Mouse (Mus musculus): ENCODE results near the gene Pex3.

Gene Pex3

GRCm38 (mm10) chr10:13536706-13537105, 16.2 kb downstream of the Pex3 start:
- DNase-seq (ENCODE audit: low read depth, low spot score) = no peak

GRCm38 (mm10) chr10:13534751-13535150, 18.2 kb downstream of the Pex3 start:
- DNase-seq (ENCODE audit: low read depth, low spot score) = no peak

- DNase-seq (ENCODE audit: low read depth, low spot score) = no peak
Measured at GRCm38 (mm10) chr10:13528155-13528554, 24.8 kb downstream of the Pex3 start.

GRCm38 (mm10) chr10:13521857-13522256, 31.1 kb downstream of the Pex3 start:
- DNase-seq (ENCODE audit: low read depth, low spot score) = no peak

- no peak for DNase-seq (ENCODE audit: low read depth, low spot score)
Measured at GRCm38 (mm10) chr10:13502371-13502770, 50.6 kb downstream of the Pex3 start.

- DNase-seq (ENCODE audit: low read depth, low spot score) = peak; percentile 12
Measured at GRCm38 (mm10) chr10:13501533-13501932, 51.4 kb downstream of the Pex3 start.

- peak; percentile 85 for DNase-seq (ENCODE audit: low read depth, low spot score)
Measured at GRCm38 (mm10) chr10:13500938-13501496, 51.9 kb downstream of the Pex3 start.

GRCm38 (mm10) chr10:13500473-13500872, 52.5 kb downstream of the Pex3 start:
- DNase-seq (ENCODE audit: low read depth, low spot score) = no peak

- no peak for DNase-seq (ENCODE audit: low read depth, low spot score)
Measured at GRCm38 (mm10) chr10:13499331-13499730, 53.6 kb downstream of the Pex3 start, which contains the start of gene Fuca2. Fuca2 (plus strand) TSS chr10:13499540.

- no peak for DNase-seq (ENCODE audit: low read depth, low spot score)
Measured at GRCm38 (mm10) chr10:13496315-13496714, 56.6 kb downstream of the Pex3 start.

GRCm38 (mm10) chr10:13493978-13494686, 58.8 kb downstream of the Pex3 start:
- no peak for DNase-seq (ENCODE audit: low read depth, low spot score)

GRCm38 (mm10) chr10:13489671-13490070, 63.3 kb downstream of the Pex3 start:
- DNase-seq (ENCODE audit: low read depth, low spot score) = no peak

GRCm38 (mm10) chr10:13485958-13486357, 67.0 kb downstream of the Pex3 start:
- no peak for DNase-seq (ENCODE audit: low read depth, low spot score)

- DNase-seq (ENCODE audit: low read depth, low spot score) = no peak
Measured at GRCm38 (mm10) chr10:13479341-13479740, 73.6 kb downstream of the Pex3 start.

- peak; percentile 27 for DNase-seq (ENCODE audit: low read depth, low spot score)
Measured at GRCm38 (mm10) chr10:13475121-13475520, 77.8 kb downstream of the Pex3 start.

- no peak for DNase-seq (ENCODE audit: low read depth, low spot score)
Measured at GRCm38 (mm10) chr10:13474568-13474955, 78.4 kb downstream of the Pex3 start.

Measured in CD4-positive helper T cell, adult 2 months (primary cell).